In the genomic region with DNA sequence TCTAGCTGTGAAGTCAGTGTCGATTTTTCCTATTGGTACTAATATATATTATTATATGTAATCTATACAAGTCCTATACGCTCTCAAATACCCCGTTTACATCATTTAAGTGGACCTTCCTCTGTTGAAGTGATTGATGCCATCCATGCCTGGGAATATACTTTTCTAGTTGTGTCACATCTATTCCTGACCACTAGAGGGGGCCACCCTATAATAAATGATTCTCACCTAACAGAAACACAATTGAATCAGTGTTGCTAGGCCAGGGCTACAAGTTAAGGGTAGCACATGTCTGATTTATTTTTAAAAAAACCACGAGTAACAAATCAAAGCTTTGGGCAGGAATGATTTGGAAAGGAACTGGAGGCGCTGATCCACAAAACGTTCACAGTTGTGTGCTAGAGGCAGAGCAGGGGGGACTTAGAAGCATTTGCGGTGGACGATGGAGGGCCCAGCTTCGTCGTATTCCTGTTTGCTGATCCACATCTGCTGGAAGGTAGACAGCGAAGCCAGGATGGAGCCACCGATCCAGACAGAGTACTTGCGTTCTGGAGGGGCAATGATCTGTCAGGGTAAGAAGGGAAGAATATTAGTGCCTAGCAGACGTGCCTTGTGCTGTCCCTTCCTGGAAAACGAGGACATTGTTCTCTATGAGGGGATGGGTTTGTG, we compare ENCODE assay signal across 8 mouse cellular contexts. TPM values are rescaled to one million over a fixed set of nuclear protein-coding genes. Genes with fewer than 3 reads are reported as not detected.
DNase-seq lines count a peak whose midpoint lies in the region; ATAC-seq and TF ChIP-seq lines count a peak whose summit lies in the region.

No protein-coding gene starts in this region.

- ATAC-seq in intestine, embryonic 14.5 days (replicated peaks; ENCODE audit: low FRiP score, low TSS enrichment, low read depth), result peak; percentile 16; the same call in 1 of the 2 replicates
- ATAC-seq in intestine, embryonic 16.5 days, result no peak
- ATAC-seq in stomach, postnatal 0 days (ENCODE audit: low FRiP score, low TSS enrichment), result no peak
- no peak for ATAC-seq in hindbrain, embryonic 13.5 days (ENCODE audit: low FRiP score)

- H3K4me2 ChIP-seq in intestine, embryonic 14.5 days (ENCODE audit: low read length), result no peak overlapping the region
- no peak overlapping the region for H3K4me2 ChIP-seq in intestine, embryonic 16.5 days (ENCODE audit: low read depth, low read length)
- no peak overlapping the region for H3K4me2 ChIP-seq in stomach, postnatal 0 days (replicated peaks; ENCODE audit: low read depth)
- H3K4me2 ChIP-seq in hindbrain, embryonic 13.5 days, result no peak overlapping the region

- no peak for TF ChIP-seq EP300 in stomach, postnatal 0 days (optimal IDR thresholded peaks at IDR 0.05)

- peak; percentile 77 for TF ChIP-seq CTCF in stomach, postnatal 0 days (IDR thresholded peaks at IDR 0.05; ENCODE audit: low read depth)

- no peak overlapping the region for H3K9ac ChIP-seq in intestine, embryonic 14.5 days (ENCODE audit: low read length)
- H3K9ac ChIP-seq in intestine, embryonic 16.5 days (ENCODE audit: low read depth, low read length), result no peak overlapping the region
- H3K9ac ChIP-seq in stomach, postnatal 0 days (ENCODE audit: low read length), result no peak overlapping the region
- no peak overlapping the region for H3K9ac ChIP-seq in hindbrain, embryonic 13.5 days

- peaks cover 51% of the 10 kb centered on the region for H3K36me3 ChIP-seq in intestine, embryonic 14.5 days (ENCODE audit: control insufficient read depth, insufficient read depth, low read length)
- no peaks in the 10 kb centered on the region for H3K36me3 ChIP-seq in intestine, embryonic 16.5 days (ENCODE audit: control insufficient read depth, insufficient read depth, low read length)
- H3K36me3 ChIP-seq in stomach, postnatal 0 days (ENCODE audit: control insufficient read depth, insufficient read depth, low read length), result peaks cover 17% of the 10 kb centered on the region
- H3K36me3 ChIP-seq in hindbrain, embryonic 13.5 days, result peaks cover 9% of the 10 kb centered on the region; the same call in 1 of the 2 replicates

- no peak overlapping the region for H3K27ac ChIP-seq in intestine, embryonic 14.5 days (ENCODE audit: low read depth)
- H3K27ac ChIP-seq in intestine, embryonic 16.5 days (ENCODE audit: low read length), result no peak overlapping the region
- H3K27ac ChIP-seq in stomach, postnatal 0 days (replicated peaks), result no peak overlapping the region
- H3K27ac ChIP-seq in hindbrain, embryonic 13.5 days, result no peak overlapping the region

- no peaks in the 10 kb centered on the region for H3K27me3 ChIP-seq in intestine, embryonic 14.5 days (replicated peaks; ENCODE audit: control insufficient read depth, insufficient read depth, low read length)
- H3K27me3 ChIP-seq in intestine, embryonic 16.5 days (replicated peaks; ENCODE audit: control insufficient read depth, insufficient read depth, low read length), result no peaks in the 10 kb centered on the region
- H3K27me3 ChIP-seq in stomach, postnatal 0 days (ENCODE audit: control insufficient read depth, insufficient read depth, low read length), result no peaks in the 10 kb centered on the region
- no peaks in the 10 kb centered on the region for H3K27me3 ChIP-seq in hindbrain, embryonic 13.5 days

- no peaks in the 10 kb centered on the region for H3K9me3 ChIP-seq in intestine, embryonic 14.5 days (ENCODE audit: control insufficient read depth, low read length)
- H3K9me3 ChIP-seq in intestine, embryonic 16.5 days (ENCODE audit: control insufficient read depth, low read length), result no peaks in the 10 kb centered on the region
- H3K9me3 ChIP-seq in stomach, postnatal 0 days (ENCODE audit: control insufficient read depth, low read length), result no peaks in the 10 kb centered on the region
- no peaks in the 10 kb centered on the region for H3K9me3 ChIP-seq in hindbrain, embryonic 13.5 days

- WGBS in intestine, embryonic 14.5 days, result 67% methylated on average over 15 of the region's 15 CpGs
- WGBS in intestine, embryonic 16.5 days, result 66% methylated on average over 15 of the region's 15 CpGs
- 62% methylated on average over 15 of the region's 15 CpGs for WGBS in stomach, postnatal 0 days
- 70% methylated on average over 15 of the region's 15 CpGs for WGBS in hindbrain, embryonic 13.5 days

- no peaks in the 10 kb centered on the region for H3K4me1 ChIP-seq in intestine, embryonic 14.5 days (replicated peaks; ENCODE audit: control insufficient read depth, insufficient read depth, low read length)
- H3K4me1 ChIP-seq in intestine, embryonic 16.5 days (ENCODE audit: control insufficient read depth, insufficient read depth, low read length), result peaks cover 2% of the 10 kb centered on the region; the same call in 1 of the 2 replicates
- no peaks in the 10 kb centered on the region for H3K4me1 ChIP-seq in stomach, postnatal 0 days (replicated peaks; ENCODE audit: control insufficient read depth, insufficient read depth)
- H3K4me1 ChIP-seq in hindbrain, embryonic 13.5 days (replicated peaks), result no peaks in the 10 kb centered on the region

- DNase-seq in intestine, embryonic 14.5 days (ENCODE audit: low spot score), result peak; percentile 60
- DNase-seq in B cell, adult 2 months, result peak; percentile 58 to 66
- peak; percentile 45 for DNase-seq in MN1 (ENCODE audit: low spot score)
- peak; percentile 24 for DNase-seq in hindlimb bud, embryonic 11.5 days (ENCODE audit: extremely low spot score, low read depth, low spot score)
- no peak for DNase-seq in stomach, postnatal 0 days (ENCODE audit: low spot score)
- no peak for DNase-seq in cerebellum, postnatal 36 days

- H3K4me3 ChIP-seq in intestine, embryonic 14.5 days (ENCODE audit: low read depth, low read length), result no peak overlapping the region
- H3K4me3 ChIP-seq in intestine, embryonic 16.5 days (ENCODE audit: low read length), result no peak overlapping the region
- no peak overlapping the region for H3K4me3 ChIP-seq in stomach, postnatal 0 days (ENCODE audit: low read depth, low read length)
- H3K4me3 ChIP-seq in hindbrain, embryonic 13.5 days, result no peak overlapping the region

RNA-seq across cellular contexts. Expression of a gene that starts 14.0 kb away (rescaled TPM):
- polyA plus RNA-seq in intestine, embryonic 14.5 days (2014; fragmentation: Nextera tagmentation; extraction: Ambion mirVana), result 1,786 and 2,002 TPM in 2 replicates
- polyA plus RNA-seq in intestine, embryonic 16.5 days (2015; fragmentation: Nextera tagmentation; extraction: Ambion mirVana), result 1,466 and 1,574 TPM in 2 replicates
- 3,095 and 3,545 TPM in 2 replicates for polyA plus RNA-seq in stomach, postnatal 0 days (2015; fragmentation: Nextera tagmentation; extraction: Ambion mirVana)
- polyA plus RNA-seq in hindbrain, embryonic 13.5 days (2015; fragmentation: Nextera tagmentation; extraction: Ambion mirVana), result 19.5 and 30.0 TPM in 2 replicates

RNA-seq across cellular contexts. Expression of a gene that starts 49.1 kb away (rescaled TPM):
- polyA plus RNA-seq in intestine, embryonic 14.5 days (2014; fragmentation: Nextera tagmentation; extraction: Ambion mirVana), result 2.0 and 2.7 TPM in 2 replicates
- polyA plus RNA-seq in intestine, embryonic 16.5 days (2015; fragmentation: Nextera tagmentation; extraction: Ambion mirVana), result 5.8 and 6.4 TPM in 2 replicates
- polyA plus RNA-seq in stomach, postnatal 0 days (2015; fragmentation: Nextera tagmentation; extraction: Ambion mirVana), result 8.3 and 9.0 TPM in 2 replicates
- 0.62 and 0.94 TPM in 2 replicates for polyA plus RNA-seq in hindbrain, embryonic 13.5 days (2015; fragmentation: Nextera tagmentation; extraction: Ambion mirVana)

RNA-seq across cellular contexts. Expression of a gene that starts 49.4 kb away (rescaled TPM):
- polyA plus RNA-seq in intestine, embryonic 14.5 days (2014; fragmentation: Nextera tagmentation; extraction: Ambion mirVana), result 14.6 and 17.0 TPM in 2 replicates
- 22.9 and 24.3 TPM in 2 replicates for polyA plus RNA-seq in intestine, embryonic 16.5 days (2015; fragmentation: Nextera tagmentation; extraction: Ambion mirVana)
- 13.0 and 13.1 TPM in 2 replicates for polyA plus RNA-seq in stomach, postnatal 0 days (2015; fragmentation: Nextera tagmentation; extraction: Ambion mirVana)
- polyA plus RNA-seq in hindbrain, embryonic 13.5 days (2015; fragmentation: Nextera tagmentation; extraction: Ambion mirVana), result 9.9 and 10.5 TPM in 2 replicates

Comparison
In these comparisons a context has a peak if more than half of its experiments do, and no peak if none do; other contexts are left out.
1. DNase-seq: peak in intestine, embryonic 14.5 days (single experiment), B cell, adult 2 months (2 of 2), MN1 (single experiment) and hindlimb bud, embryonic 11.5 days (single experiment); none in stomach, postnatal 0 days (single experiment) and cerebellum, postnatal 36 days (0 of 2).
2. RNA of a gene that starts 14.0 kb away (polyA plus RNA-seq): 3,095 to 3,545 TPM in stomach, postnatal 0 days, 1,786 to 2,002 TPM in intestine, embryonic 14.5 days and 1,466 to 1,574 TPM in intestine, embryonic 16.5 days; 19.5 to 30.0 TPM in hindbrain, embryonic 13.5 days; every median in the first group is over 10 times any median in the second.